Mouse (Mus musculus): ENCODE data around the gene Aadat.
"Not testable (repeated sequence)": the region's sequence is repeated elsewhere in the genome, so short reads cannot be mapped to it uniquely, and the experiment has no call there.

The Aadat gene

GRCm38 (mm10) chr8:60505653-60506521 lies at the start of gene Aadat:
Aadat (plus strand) TSS chr8:60505932.
- DNase-seq (ENCODE audit: low spot score), result peak; percentile 44

- DNase-seq (ENCODE audit: low spot score), result no peak
Measured at GRCm38 (mm10) chr8:60466686-60467335, 38.9 kb upstream of the Aadat start.

GRCm38 (mm10) chr8:60490147-60490546 lies 15.6 kb upstream of the Aadat start:
- DNase-seq (ENCODE audit: low spot score), result no peak

GRCm38 (mm10) chr8:60491871-60492270 lies 13.9 kb upstream of the Aadat start:
- no peak for DNase-seq (ENCODE audit: low spot score)

GRCm38 (mm10) chr8:60492471-60492870 lies 13.3 kb upstream of the Aadat start:
- DNase-seq (ENCODE audit: low spot score), result no peak

- no peak for DNase-seq (ENCODE audit: low spot score)
Measured at GRCm38 (mm10) chr8:60494606-60495005, 11.1 kb upstream of the Aadat start.

- DNase-seq (ENCODE audit: low spot score), result not testable (repeated sequence)
Measured at GRCm38 (mm10) chr8:60495046-60495445, 10.7 kb upstream of the Aadat start.

GRCm38 (mm10) chr8:60503098-60503497 lies 2.6 kb upstream of the Aadat start, which contains the start of gene Gm10283:
Gm10283 (minus strand) TSS chr8:60503198.
- no peak for DNase-seq (ENCODE audit: low spot score)

GRCm38 (mm10) chr8:60518286-60518685 lies 12.6 kb downstream of the Aadat start:
- no peak for DNase-seq (ENCODE audit: low spot score)

GRCm38 (mm10) chr8:60534945-60535344 lies 29.2 kb downstream of the Aadat start:
- DNase-seq (ENCODE audit: low spot score), result no peak

- DNase-seq (ENCODE audit: low spot score), result no peak
Measured at GRCm38 (mm10) chr8:60566783-60567182, 61.1 kb downstream of the Aadat start.

- DNase-seq (ENCODE audit: low spot score), result no peak
Measured at GRCm38 (mm10) chr8:60577231-60577630, 71.5 kb downstream of the Aadat start.

- DNase-seq (ENCODE audit: low spot score), result no peak
Measured at GRCm38 (mm10) chr8:60583369-60583768, 77.6 kb downstream of the Aadat start.

GRCm38 (mm10) chr8:60591352-60592105 lies 85.8 kb downstream of the Aadat start:
- DNase-seq (ENCODE audit: low spot score), result not testable (repeated sequence)

- DNase-seq (ENCODE audit: low spot score), result no peak
Measured at GRCm38 (mm10) chr8:60594761-60595160, 89.0 kb downstream of the Aadat start.
